Mouse (Mus musculus): ENCODE measurements around the gene Rpn2. TPM values are rescaled to one million over a fixed set of nuclear protein-coding genes. Genes with fewer than 3 reads are reported as not detected.
A peak's percentile ranks its signal among the peaks of the same experiment; 100 is the strongest.

Gene Rpn2
- polyA plus RNA-seq, 2 experiments: 98.5 to 128 TPM

DNA sequence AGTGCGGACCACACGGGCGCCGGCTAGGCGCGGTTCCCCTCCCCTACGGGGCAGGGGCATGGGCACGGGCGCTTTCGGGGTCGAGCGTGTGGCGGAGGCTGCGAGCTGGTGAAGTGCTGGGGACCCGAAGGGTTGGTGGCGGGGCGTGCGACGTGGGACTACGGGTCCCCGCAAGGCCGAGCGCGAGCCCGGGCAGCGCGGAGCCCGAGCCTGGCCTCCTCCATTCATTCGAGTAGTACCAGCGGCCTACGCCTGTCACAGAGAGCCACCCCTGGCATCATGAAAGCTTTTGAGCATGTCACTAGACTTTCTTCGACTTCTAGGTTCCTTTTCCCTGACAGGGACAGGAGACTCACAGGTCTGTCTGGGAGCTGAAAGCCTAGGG lies 591 bp downstream of the Rpn2 start, which contains the start of gene Mroh8:
Mroh8 (minus strand) TSS at position 134 of the 385 bp plus-strand sequence.
- peak within 1 kb of the TSS; percentile 84 for H3K4me2 ChIP-seq (ENCODE audit: low read depth)
- peak within 1 kb of the TSS; percentile 90 for H3K9ac ChIP-seq (replicated peaks)
- WGBS (ENCODE audit: insufficient replicate concordance): under 1% methylated on average over 25 of the region's 32 CpGs
- no peaks in the 10 kb centered on the region for H3K9me3 ChIP-seq (ENCODE audit: control insufficient read depth, low read length)
- H3K36me3 ChIP-seq (replicated peaks; ENCODE audit: control insufficient read depth, insufficient read depth, low read depth): peaks cover 14% of the 10 kb centered on the region
- H3K27ac ChIP-seq: peak within 1 kb of the TSS; percentile 63
- ATAC-seq (ENCODE audit: insufficient read depth): peak; percentile 63
- H3K4me1 ChIP-seq (replicated peaks; ENCODE audit: control insufficient read depth in 2 of 2, insufficient read depth in 2 of 2, low read length in 1 of 2): peaks cover 12 to 16% of the 10 kb centered on the region in 2 experiments; a peak in 3 of 4 replicates
- H3K27me3 ChIP-seq (ENCODE audit: control insufficient read depth, insufficient read depth, low read length): no peaks in the 10 kb centered on the region
- DNase-seq (ENCODE audit: low read depth in 3 of 3, low spot score in 3 of 3): no peak
- H3K4me3 ChIP-seq (ENCODE audit: insufficient read depth in 1 of 2, low read depth in 2 of 2, low read length in 2 of 2): peak within 1 kb of the TSS; percentile 87 to 90
- no peak for TF ChIP-seq CTCF (IDR thresholded peaks at IDR 0.05; ENCODE audit: low read depth)
- no peak for TF ChIP-seq EP300 (IDR thresholded peaks at IDR 0.05; ENCODE audit: low read depth)

DNA sequence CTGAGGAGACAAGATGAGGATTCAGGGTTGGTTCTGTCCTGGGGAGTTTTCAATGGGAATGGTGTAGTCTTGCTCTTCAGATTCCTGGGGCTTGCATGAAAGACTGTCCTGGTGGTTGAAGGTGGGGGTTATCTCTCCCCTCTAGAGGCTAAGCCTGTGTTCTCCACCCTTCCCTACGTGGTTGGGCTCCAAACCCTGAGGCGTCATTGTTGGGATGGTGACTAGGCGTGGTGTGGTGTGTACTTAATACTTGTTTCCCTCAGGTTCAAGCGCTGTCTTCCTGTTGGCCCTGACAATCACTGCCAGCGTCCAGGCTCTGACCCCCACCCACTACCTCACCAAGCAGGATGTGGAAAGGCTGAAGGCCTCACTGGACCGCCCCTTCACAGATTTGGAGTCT lies 4.5 kb downstream of the Rpn2 start:
- H3K4me1 ChIP-seq (replicated peaks; ENCODE audit: control insufficient read depth in 2 of 2, insufficient read depth in 2 of 2, low read length in 1 of 2): peaks cover 11 to 13% of the 10 kb centered on the region in 2 experiments; a peak in 3 of 4 replicates
- ATAC-seq (ENCODE audit: insufficient read depth) (no peak), DNase-seq (ENCODE audit: low read depth in 3 of 3, low spot score in 3 of 3) (no peak)
- H3K9me3 ChIP-seq (ENCODE audit: control insufficient read depth, low read length): no peaks in the 10 kb centered on the region
- H3K27ac ChIP-seq: no peak overlapping the region
- H3K27me3 ChIP-seq (ENCODE audit: control insufficient read depth, insufficient read depth, low read length): no peaks in the 10 kb centered on the region
- peaks cover 32% of the 10 kb centered on the region for H3K36me3 ChIP-seq (replicated peaks; ENCODE audit: control insufficient read depth, insufficient read depth, low read depth)
- TF ChIP-seq EP300 (IDR thresholded peaks at IDR 0.05; ENCODE audit: low read depth) (no peak), CTCF (IDR thresholded peaks at IDR 0.05; ENCODE audit: low read depth) (no peak)
- no peak overlapping the region for H3K9ac ChIP-seq (replicated peaks)
- no peak overlapping the region for H3K4me2 ChIP-seq (ENCODE audit: low read depth)
- 62% methylated on average over 6 of the region's 6 CpGs for WGBS (ENCODE audit: insufficient replicate concordance)
- no peak overlapping the region for H3K4me3 ChIP-seq (ENCODE audit: insufficient read depth in 1 of 2, low read depth in 2 of 2, low read length in 2 of 2)

DNA sequence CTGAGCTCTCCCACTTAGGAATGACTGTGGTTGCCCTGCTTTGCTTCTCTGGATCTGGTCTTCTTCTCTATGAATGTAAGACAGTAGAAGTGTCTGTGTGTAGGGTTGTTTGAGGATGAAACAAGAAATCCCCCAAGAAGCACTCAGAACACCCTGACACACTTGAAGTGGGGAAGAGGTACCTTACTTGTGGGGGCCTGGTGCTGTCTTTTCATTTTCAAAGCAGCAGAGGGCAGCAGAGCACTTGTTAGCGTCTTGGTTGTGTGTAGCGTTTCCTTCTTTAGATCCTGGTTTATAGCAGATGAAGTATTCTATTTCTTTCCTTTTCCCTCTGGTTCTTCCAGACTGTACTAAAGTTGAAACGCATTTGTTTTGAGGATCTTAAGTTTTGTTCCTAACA lies 8.7 kb downstream of the Rpn2 start:
- H3K4me3 ChIP-seq (ENCODE audit: insufficient read depth in 1 of 2, low read depth in 2 of 2, low read length in 2 of 2): no peak overlapping the region
- no peaks in the 10 kb centered on the region for H3K9me3 ChIP-seq (ENCODE audit: control insufficient read depth, low read length)
- peak; percentile 68 for TF ChIP-seq CTCF (IDR thresholded peaks at IDR 0.05; ENCODE audit: low read depth)
- no peak for TF ChIP-seq EP300 (IDR thresholded peaks at IDR 0.05; ENCODE audit: low read depth)
- no peak for ATAC-seq (ENCODE audit: insufficient read depth)
- WGBS (ENCODE audit: insufficient replicate concordance): 17% methylated on average over 3 of the region's 3 CpGs
- peaks cover 62% of the 10 kb centered on the region for H3K36me3 ChIP-seq (replicated peaks; ENCODE audit: control insufficient read depth, insufficient read depth, low read depth)
- DNase-seq (ENCODE audit: low read depth in 3 of 3, low spot score in 3 of 3): peak; percentile 23 to 30 (median 28)
- no peaks in the 10 kb centered on the region for H3K27me3 ChIP-seq (ENCODE audit: control insufficient read depth, insufficient read depth, low read length)
- H3K27ac ChIP-seq: no peak overlapping the region
- H3K9ac ChIP-seq (replicated peaks): no peak overlapping the region
- H3K4me2 ChIP-seq (ENCODE audit: low read depth): no peak overlapping the region
- peaks cover 3 to 8% of the 10 kb centered on the region in 2 experiments; a peak in 3 of 4 replicates for H3K4me1 ChIP-seq (replicated peaks; ENCODE audit: control insufficient read depth in 2 of 2, insufficient read depth in 2 of 2, low read length in 1 of 2)

DNA sequence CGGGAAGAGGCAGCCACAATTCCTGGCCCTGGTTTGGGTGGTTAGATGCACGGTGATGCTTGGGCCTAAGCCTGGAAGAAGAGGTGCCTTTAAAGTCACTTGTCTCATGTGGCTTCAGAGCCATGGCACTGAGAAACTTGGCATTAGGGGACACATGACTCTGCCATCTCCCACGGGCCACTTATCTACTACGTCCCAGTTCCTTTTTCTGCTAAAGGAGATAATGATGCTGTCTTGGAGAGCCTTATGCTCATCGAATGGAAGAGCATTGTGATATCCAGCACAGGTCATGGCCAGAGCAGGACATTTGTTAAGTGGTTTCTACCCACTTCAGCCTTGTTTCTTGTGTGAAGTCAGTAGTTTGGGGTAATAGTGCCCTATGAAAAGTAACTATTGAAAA lies 10.2 kb downstream of the Rpn2 start:
- DNase-seq (ENCODE audit: low read depth in 3 of 3, low spot score in 3 of 3) (peak in 2 of 3 experiments; percentile 19 to 22), ATAC-seq (ENCODE audit: insufficient read depth) (peak; percentile 71)
- 31% methylated on average over 5 of the region's 5 CpGs for WGBS (ENCODE audit: insufficient replicate concordance)
- Histone ChIP-seq H3K4me3 (ENCODE audit: insufficient read depth in 1 of 2, low read depth in 2 of 2, low read length in 2 of 2) (no peak overlapping the region), H3K9ac (replicated peaks) (no peak overlapping the region), H3K36me3 (replicated peaks; ENCODE audit: control insufficient read depth, insufficient read depth, low read depth) (peaks cover 67% of the 10 kb centered on the region), H3K27me3 (ENCODE audit: control insufficient read depth, insufficient read depth, low read length) (no peaks in the 10 kb centered on the region), H3K4me1 (replicated peaks; ENCODE audit: control insufficient read depth in 2 of 2, insufficient read depth in 2 of 2, low read length in 1 of 2) (peaks cover 3 to 8% of the 10 kb centered on the region in 2 experiments; a peak in 3 of 4 replicates), H3K4me2 (ENCODE audit: low read depth) (0 out of 2 replicates have a peak overlapping the region, but pooled peaks have one; percentile 6), H3K9me3 (ENCODE audit: control insufficient read depth, low read length) (no peaks in the 10 kb centered on the region), H3K27ac (no peak overlapping the region)
- peak; percentile 47; the same call in 1 of the 2 replicates for TF ChIP-seq EP300 (IDR thresholded peaks at IDR 0.05; ENCODE audit: low read depth)
- no peak for TF ChIP-seq CTCF (IDR thresholded peaks at IDR 0.05; ENCODE audit: low read depth)

DNA sequence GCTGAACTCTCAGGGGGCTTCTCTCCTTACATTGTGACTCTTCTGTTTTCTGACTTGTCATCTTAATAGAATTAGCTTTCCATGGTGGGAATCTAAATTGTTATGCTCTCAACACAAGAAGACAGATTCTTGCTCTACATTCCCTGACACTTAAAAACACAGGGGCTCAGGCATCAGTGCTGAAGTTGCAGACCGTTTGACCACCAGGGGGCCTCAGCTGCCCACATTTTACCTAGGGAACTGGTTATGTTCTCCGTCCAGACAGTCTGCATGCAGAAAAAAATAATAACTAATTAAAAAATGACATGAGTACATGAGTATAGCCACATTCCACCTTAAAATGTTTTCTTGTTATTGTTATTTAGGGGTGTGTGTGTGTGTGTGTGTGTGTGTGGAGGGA lies 13.3 kb downstream of the Rpn2 start:
- H3K4me2 ChIP-seq (ENCODE audit: low read depth): no peak overlapping the region
- H3K27me3 ChIP-seq (ENCODE audit: control insufficient read depth, insufficient read depth, low read length): no peaks in the 10 kb centered on the region
- peaks cover 3 to 8% of the 10 kb centered on the region in 2 experiments; a peak in 3 of 4 replicates for H3K4me1 ChIP-seq (replicated peaks; ENCODE audit: control insufficient read depth in 2 of 2, insufficient read depth in 2 of 2, low read length in 1 of 2)
- ATAC-seq (ENCODE audit: insufficient read depth): no peak
- H3K4me3 ChIP-seq (ENCODE audit: insufficient read depth in 1 of 2, low read depth in 2 of 2, low read length in 2 of 2): no peak overlapping the region
- no peaks in the 10 kb centered on the region for H3K9me3 ChIP-seq (ENCODE audit: control insufficient read depth, low read length)
- peak in 1 of 3 experiments; percentile 28 for DNase-seq (ENCODE audit: low read depth in 3 of 3, low spot score in 3 of 3)
- H3K27ac ChIP-seq: no peak overlapping the region
- peaks cover 77% of the 10 kb centered on the region for H3K36me3 ChIP-seq (replicated peaks; ENCODE audit: control insufficient read depth, insufficient read depth, low read depth)
- WGBS (ENCODE audit: insufficient replicate concordance): 20% methylated on average over 2 of the region's 2 CpGs
- H3K9ac ChIP-seq (replicated peaks): no peak overlapping the region
- TF ChIP-seq CTCF (IDR thresholded peaks at IDR 0.05; ENCODE audit: low read depth) (peak; percentile 86), EP300 (IDR thresholded peaks at IDR 0.05; ENCODE audit: low read depth) (no peak)
